Mouse (Mus musculus): ENCODE results near the gene Cic.
"Not testable (repeated sequence)": the region's sequence is repeated elsewhere in the genome, so short reads cannot be mapped to it uniquely, and the experiment has no call there.

Cic gene

DNA sequence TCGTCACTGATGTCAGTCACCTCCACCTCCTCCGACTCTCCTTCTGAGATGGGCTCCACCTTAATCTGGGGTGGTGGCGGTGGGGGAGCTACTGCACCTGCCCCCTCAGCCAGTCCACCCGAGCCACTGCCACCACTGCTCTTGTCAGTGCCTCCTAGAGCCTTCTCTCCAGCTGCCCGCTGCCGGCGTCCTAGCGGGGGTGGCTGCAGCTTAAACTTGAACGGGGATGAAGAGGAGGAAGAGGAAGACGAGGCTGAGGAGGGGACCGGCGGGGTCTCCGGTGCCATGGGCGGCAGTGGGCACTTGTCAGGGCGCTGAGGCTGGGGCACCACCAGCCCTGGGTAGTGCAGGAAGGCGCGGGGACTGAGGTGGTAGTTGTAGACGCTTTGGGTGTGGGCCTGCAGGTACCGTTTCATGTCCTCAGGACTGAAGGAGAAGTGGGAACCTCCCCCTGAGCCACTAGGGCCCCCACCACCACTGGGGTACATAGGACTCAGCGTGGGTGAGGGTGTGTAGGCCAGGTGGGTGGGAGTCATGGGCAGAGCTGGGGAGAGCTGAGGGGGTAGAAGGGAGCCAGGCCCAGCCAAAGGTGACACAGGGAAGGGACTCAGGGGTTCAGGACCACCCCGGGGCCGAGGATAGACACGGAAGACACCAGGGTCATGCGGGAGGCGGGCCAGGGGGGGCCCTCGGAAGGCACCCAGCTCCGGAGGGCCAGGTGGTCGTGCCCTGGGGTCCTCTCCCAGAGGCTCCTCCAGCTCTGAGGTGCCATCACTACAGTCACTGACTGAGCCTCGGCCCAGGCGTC, 22.7 kb upstream of the Cic start:
- DNase-seq = no peak

DNA sequence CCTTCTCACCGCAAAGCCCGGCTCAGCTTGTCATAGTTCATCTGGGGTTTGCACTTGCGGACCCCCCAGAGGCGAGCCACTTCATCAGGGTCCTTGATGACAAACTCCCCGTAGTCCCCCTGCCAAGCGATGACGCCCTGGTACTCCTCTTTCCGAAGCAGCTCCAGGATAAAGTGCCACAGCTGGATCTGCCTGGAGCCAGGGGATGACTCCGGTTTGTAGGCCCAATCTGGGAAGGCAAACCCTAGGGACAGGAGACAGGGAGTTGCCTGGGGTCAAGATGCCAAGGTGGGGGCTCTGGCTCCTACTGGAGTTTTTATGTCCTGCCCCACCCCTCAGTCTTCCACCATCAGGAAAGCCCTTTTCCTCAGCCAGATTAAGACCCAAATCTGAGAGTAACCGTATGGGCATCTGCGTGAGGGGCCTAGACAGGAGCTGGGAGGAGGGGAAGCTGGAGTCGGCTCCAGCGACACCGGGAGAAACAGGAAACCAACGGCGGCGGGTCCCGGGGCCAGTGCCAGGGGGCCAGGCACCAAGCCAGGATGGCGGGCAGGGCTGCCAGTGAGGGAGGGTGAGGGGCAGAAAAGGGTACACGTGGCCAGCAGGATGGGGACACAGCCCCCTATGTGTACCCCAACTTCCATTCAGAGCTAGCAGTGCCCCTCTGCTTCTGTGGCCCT, 21.3 kb upstream of the Cic start:
- DNase-seq = no peak

DNA sequence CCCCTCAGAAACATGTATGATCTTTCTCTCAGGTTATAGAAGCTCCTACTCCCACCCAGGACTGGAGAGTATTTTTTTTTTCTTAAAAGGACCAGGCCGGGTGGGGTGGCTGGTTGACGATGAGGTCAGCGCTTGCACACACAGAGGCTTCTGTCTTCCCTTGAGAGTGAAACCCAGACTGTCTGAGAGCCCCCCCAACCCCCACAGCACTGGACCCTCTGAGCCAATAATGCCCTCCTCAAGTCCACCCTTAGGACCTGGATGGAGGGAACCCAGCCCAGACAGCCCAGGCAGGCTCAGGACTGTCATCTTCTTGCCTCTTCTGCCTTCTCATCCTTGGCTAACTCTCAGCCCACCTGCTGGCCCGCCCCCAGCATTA, 20.8 kb upstream of the Cic start:
- DNase-seq = no peak

DNA sequence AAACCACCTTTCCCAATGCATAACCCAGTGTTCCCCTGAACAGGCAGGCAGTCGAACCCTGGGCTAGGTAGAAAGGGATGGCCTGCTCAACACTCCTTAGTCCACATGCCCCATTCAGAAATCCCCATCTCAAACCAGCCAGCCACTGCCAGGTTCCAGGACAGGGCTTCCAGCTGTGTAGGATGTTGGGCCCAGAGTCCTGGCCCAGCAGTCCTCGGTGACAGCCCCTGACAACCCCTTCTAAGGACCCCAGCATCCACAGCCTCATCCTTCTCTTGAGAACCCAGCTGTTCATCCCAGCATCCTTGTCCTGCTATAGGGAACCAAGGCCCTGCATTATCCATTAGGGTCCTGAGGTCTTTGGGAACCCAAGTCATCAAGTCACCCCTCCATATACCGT, 20.0 kb upstream of the Cic start:
- DNase-seq = no peak

DNA sequence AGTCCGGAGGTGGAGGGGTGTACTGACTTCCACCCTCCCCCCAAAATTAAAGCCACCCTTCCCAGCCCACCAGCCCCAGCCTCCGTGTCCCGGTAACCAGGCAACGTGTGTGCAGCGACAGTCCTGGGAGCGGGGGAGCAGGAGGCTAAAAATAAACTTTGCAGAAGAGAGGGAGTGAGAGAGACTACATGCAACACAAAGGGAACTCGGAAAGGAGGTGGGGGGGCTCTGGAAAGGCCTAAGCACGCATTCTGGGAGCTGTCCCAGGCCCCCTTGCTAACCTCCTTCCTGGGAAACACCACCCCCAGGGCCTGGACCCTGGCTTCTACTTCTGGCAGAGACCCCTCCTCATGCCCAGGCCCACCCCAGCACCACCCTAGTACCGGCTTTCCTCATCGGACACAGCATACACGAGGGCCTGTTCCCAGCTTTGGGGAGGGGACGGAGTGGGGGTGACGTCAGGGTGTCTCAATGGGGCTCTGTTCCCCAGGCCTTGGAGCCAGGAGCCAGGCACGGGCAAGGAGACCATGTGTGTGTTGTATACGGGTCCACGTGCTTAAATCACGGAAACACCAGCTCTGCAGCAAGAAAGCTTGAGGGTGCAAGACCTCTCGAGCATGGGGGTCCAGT, 19.4 kb upstream of the Cic start:
- DNase-seq = peak; percentile 91

DNA sequence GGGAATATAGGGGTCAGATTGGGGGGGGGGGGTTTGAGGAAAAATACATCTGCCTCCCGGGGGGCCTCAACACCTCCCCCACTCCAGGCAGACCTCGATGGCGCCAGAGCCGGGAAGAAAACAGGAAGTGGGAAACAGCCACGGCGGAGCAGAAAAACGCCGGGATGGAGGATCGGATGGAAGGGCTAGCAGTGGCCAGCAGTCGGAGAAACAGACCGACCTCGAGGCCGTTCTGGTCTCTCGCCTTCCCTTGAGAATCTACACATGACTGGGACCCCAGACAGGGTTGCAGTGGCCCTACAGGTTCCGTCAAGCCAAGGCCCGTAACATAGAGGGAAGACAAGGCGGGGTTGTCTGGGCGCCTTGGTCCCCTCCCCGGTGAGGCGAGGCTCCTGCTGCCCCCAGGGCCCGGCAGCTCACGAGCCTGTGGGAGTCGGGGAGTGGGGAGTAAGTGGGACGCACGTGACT, 18.6 kb upstream of the Cic start:
- DNase-seq = no peak

DNA sequence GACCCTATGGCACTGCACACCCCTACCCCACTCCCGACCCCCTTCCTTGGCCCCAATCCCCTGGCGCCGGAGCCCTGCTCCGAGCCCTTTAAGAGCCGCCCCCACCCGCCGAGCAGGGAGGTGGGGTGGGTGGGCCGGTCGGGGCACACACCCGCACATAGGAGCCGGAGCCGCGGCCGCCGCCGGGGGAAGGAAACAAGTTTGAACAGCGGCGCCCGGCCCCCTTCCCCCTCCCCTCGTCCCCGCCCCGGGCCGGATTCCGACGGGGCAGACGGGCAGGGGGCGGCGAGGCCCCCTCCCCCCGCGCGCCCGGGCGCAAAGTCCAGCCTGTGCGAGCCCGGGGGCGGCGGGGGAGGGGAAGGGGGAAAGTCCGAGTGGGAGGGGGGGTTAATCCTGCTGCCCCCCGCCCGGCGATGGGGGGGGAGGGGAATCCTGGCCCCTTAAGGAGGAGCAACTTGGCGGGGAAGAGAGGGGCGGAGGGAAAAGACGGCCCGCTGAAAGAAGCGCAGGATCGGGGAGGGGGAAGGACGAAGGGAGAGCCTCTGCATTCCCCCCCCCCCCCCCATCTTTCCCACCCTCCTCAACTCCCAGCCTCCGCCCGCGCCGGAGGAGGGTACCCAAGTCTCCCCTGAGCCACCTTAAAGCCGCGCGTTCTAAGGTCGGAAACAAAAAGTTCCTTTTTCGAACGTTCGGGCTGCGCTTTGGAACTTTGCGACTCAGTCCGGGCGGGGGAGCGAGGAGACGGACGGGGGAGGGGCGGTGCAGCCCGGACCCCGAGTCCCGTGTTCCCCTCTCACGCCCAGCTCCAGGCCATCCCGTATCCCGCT, 18.0 kb upstream of the Cic start:
- peak; percentile 70 for DNase-seq

DNA sequence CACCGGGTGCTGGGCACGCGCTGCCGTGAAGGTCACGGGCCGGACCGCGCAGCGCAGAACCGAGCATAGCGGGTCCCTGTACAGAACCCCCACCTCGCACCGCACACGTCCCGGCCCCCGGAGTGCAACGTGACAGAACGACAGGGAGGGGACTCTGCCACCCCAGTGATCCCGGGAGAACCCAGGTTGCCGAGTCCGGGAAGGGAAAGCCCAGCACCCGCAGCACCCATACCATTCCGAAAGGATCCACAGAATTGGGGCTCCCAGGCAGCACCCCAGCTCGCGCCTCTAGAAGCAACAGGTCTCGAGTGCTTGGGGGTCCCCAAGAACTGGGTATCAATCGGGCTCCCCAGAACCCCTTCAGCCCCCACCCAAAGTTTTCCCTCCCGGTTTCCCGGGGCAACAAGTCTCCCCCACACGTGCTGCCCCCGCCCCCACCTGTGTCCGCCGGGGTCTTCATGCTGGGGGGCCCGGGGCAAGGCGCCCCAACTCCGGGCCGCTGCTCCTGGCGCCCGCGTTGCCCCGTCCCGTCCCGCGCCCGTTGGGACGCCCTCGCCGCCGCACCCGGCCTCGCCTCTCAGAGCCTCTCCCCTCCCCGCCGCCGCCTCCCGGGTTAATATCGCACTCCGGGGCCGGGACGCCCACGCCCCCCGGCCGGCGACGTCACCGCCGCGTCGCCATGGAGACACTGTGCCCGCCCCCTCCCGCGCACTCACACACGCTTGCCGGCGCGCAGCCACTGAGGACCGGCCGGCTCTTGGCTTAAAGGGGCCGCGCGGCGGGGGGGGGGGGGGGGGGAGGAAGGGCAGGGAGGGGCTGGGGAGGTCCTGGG, 17.1 kb upstream of the Cic start, which contains the start of gene Erf:
TSS of gene Erf (minus strand) at position 621 of the 832 bp plus-strand sequence.
- DNase-seq = peak; percentile 96

DNA sequence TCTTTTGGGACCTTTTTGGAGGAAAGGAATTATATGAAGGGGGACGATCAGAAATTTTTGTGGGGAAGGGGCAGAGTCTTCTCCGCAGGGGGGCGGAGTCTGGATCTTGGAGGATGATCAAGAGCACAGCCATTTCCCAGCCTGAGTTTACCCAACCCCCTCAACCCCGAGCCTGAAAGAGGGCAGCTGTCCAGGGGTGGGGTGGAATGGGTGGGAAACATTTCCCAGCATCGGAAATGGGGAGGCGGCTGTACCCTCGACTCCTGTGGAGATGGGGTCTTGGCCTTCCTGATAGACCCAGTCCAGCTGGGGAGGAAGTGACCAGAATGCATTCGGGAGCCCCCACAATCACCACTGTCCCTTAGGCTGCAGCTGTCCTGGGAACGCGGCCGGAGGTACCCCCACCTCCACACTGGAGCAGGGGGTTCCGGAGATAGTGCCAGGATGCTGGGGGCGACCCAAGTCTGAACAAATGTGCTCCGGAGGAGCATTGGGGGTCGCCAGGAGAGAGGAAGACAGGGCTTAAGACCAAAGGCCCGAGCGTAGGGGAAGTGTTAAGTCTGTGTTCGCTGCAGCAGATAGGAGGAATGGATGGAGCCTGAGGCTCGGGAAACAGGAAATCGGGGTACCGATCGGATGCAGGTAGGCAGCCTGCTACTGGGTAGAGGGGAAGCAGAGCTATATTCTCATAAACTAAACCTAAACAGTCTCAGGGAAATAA, 16.3 kb upstream of the Cic start:
- DNase-seq = no peak

DNA sequence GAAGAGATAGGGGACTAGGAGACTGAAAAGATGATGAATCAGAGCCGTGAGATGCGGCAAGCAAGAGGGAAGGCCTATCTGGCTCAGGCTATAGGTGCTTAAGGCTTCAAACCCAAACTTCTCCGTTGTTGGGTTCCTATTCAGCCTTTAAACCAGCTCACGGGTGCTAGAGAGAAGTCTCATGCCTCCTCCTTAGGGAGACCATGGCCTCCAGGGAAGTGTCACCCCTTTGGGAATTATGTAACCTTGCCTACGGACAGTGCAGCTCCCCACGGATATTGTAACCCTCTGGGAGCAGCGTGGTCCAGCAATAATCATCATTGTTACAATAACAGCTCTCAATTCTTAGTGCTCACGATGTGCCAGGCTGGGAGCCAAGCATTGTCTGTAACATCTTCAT, 15.7 kb upstream of the Cic start:
- no peak for DNase-seq

DNA sequence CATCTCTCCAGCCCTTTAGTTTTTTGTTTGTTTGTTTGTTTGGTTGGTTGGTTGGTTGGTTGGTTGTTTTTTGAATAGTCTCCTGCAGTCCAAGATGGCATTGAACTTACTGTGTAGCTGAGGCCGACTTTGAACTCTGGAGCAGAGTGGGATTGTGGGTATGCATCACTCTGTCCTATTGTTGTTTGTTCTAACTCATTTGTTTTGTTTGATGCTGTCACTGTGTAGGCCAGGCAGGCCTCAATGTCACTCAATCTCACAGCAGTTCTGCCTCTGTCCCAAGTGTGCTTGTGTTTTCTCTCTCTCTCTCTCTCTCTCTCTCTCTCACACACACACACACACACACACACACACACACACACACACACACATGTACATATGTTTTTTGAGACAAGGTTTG, 5.6 kb upstream of the Cic start:
- DNase-seq = no peak

DNA sequence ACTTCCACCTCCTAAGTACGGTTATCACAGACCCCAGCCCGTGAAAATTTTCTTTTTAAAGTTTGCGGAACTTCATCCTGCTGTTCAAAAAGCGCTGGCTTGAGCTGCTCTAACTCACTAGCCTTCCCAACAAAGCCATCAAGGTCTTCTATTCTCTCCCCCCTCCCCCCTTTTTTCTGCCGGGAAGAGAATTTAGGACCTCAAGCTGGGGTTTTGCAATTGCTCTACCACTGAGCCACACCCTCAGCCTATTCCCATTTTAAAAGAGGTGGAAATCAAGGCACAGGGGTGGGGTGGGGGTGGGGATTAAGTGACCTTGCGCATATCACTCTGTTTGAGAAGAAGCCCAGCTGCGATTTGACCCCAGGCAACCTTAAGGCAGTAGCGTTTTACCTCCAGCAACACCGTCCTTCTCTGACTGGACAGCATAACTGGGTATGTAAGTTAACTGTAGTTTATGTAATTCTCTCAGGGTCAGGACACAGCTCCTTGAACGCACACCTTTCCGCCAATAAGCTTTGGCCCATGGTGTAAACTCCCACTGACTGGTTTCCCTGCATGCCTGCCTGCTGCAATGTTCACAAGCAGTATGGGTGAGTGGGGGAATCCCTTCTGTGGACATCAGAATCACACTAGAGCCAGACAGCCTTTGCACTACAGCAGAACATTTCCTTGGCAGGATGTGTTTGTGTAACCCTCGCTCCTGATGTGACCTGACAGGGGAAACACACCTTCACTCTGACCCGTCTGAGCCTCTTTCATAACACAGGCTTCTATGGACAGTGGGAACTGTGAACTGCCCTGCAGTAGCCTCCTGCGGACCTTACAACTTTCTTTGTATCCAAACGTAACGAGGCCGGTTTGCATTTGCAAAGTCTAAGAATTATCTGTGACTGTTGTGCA, 3.3 kb upstream of the Cic start:
- DNase-seq = no peak

DNA sequence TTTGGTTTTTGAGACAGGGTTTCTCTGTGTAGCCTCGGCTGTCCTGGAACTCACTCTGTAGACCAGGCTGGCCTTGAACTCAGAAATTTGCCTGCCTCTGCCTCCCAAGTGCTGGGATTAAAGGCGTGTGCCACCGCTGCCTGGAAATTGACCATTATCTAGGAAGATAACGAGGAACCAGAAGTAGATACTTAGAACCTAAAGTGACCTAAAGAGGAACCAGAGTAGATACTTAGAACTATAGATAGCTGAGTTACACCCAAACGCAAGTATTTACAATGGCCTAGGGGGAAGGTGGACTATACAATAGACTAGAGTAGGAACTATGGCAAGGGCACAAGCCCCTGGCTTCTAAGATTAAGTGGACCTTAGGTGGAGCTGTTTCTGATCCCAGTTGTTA, 1.8 kb upstream of the Cic start:
- DNase-seq = not testable (repeated sequence)

DNA sequence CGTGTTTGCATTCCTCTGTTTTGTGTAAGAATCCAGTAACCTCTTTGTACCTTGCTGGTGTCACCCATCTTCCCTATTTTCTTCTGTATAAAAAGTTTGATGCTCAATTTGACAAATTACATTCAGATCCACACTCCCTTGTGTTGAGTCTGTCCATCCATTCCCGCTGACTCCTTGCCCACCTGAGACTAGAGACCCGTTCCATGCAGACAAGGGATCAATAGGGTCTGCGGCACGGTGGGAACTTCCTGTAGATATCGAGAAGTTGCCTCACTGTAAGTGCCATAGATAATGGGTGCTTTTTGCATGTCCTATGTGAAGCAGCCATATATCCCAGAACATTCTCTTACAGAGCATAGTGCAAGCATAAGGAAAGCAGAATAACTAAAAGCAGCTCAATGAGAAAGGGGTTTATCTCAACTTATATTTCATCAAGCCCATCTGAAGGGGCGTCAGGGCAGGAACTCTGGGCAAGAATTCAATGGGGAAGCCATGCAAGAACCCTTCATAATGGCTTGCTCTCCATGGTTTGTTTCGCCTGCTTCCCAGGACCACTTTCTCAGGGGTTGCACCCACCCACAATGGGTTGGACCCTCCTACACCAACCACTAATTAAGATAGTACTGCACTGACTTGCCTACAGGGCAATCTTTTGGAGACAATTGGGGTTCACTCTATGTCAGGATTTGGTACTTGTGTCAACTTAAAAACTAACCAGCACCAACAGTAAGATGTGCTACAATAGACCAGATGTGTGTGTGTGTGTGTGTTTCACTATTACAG, 1.1 kb upstream of the Cic start:
- no peak for DNase-seq

DNA sequence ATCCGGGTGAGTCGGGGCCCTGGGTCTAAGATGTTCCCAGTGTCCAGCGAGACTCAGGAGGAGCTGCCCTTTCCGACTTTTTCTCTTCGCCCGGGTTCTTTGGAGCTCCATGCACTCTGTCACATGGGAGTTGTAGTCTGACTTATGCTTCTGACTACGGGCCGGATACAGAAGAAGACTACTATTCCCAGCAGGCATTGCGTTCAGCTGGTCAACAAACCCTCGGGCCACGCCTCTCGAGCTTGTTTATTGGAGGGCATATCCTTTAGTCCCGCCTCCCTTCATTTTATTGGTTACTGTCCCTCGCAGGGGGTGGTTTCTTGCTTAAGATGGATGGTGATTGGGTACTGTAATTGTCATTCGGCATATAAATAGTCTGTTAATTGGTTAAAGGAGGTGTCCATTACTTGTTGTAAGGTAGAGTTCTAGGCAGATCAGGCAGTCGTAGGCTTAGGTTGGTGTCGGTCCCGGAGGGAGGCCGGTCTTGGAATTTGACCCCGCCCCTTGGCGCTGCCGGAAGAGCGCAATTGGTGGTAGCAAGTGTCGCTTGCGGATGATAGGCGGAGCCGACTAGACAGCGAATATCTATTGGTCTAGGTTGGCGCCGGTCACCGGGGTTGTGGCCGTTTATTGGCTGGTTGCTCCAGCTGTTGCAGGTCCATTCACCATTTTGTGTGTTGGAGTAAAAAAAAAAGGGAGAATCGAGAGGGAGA, 403 bp downstream of the Cic start:
- DNase-seq = peak; percentile 100

DNA sequence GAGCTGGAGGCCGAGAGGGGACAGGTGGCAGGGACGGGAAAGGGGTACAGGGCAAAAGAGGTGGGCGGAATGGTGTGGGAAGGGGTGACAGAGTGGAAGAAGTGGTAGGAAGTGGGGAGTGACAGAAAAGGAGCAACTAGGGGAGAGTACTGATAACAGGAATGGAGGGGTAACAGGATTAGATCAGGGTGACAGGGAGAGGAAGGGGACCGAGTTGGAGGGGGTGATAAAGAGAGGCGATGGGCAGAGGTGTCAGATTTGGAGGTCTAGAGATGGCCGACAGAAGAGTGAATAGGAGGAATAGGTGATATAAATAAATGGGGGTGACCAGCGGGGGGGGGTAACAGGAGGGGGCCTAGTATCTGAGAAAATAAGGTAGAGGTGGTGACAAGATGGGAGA, 1.1 kb downstream of the Cic start:
- DNase-seq = no peak

DNA sequence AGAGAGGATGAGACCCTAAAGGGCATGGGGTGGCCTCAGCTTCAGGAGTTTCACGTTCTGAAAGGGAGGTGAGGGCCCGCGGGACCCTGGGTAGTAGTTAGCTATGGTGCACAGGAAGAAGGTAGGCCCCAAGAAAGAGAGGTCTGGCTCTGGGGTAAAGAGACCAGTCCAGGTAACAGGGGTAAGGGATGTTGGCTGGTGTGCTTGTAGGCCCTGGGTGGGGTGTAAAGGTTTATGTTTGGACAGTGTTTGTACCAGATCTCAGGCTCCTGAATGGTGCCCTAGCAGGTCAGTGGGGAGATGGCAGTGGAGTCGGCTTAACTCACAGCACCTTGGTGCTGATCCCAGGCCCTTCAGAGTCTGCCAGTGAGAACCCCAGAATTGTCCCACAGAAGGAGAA, 1.5 kb downstream of the Cic start:
- no peak for DNase-seq

DNA sequence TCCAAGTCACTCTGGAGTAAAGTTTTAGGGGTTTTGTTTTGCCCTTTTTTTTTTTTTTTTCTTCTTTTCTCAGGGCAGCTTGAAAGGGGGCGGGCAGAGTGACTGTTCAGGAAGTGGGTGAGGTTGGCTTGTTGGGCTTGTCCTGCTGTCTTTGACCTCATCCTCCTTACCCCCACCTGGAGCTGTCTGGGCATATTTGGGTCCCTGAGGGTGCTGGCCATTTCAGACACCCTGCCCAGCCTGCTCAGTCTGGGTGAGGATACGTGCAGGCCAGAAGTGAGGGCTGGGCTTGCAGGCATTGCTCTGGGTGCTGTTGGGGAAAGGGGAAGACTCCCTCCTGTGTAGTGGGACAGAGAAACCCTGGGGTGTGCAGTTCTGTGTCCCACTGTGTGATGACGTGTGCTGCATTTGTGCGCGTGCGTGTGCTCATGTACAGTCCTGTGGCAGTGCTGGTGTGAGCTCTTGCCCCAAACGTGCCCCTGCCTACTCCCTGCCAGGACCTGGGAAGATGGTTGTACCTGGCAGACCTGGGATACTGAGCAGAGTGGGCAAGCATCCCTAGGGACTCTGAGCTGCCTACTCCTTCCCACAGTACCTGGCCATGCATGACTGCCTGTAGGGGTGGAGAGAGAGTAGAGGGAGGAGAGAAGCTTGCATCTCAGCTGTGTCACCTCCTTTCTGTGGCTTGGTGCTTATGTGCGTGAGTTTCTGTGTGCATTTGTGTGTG, 2.2 kb downstream of the Cic start:
- DNase-seq = no peak

Measured in right cerebral cortex, adult 18-20 months (tissue).